Mouse (Mus musculus): ENCODE data around the gene Iqcm.

DNA sequence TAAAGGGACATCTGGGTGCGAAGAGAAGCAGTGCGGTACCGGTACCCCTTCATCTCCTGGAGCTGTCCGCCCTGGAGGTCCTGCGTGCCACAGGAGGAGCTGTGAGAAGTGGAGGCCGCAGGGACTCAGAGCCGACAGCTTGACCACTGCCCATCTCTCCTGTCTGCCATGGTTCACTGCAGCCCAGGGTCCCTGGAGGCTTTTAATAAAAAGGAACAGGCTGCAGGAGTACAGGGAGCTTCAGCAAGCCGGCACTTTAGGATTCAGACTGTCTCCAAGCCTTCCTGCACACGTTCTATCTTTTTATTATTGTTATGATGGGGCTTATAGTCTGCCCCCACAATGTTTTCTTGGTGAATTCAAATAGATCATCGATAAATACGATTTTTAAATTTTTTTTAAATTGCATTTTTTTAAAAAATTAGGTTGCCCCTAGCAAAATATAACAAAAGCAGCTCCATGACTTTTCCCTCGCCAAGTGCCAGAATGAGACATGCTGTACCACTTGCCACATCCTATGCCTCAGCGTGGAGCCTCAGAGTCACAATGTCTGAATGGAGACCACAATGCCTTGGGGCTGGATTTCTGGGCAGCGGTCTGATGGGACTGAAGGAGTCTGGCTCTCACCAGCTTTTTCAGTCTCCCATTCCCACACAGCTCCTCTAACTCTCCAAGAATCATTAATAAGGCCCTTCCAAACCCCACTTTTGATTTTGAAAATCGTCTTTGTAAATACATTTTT lies 469.3 kb downstream of the Iqcm start:
- no peak for TF ChIP-seq POLR2A (IDR thresholded peaks at IDR 0.05; ENCODE audit: borderline replicate concordance, extremely low read depth, insufficient read depth, insufficient read length, poor library complexity, severe bottlenecking)
- TF ChIP-seq CTCF (IDR thresholded peaks at IDR 0.05; ENCODE audit: borderline replicate concordance, extremely low read depth, insufficient read depth, insufficient read length), result no peak
